Mouse (Mus musculus) neural tube, embryonic 15.5 days (tissue): ENCODE results near the gene Rfwd3. TPM values are rescaled to one million over a fixed set of nuclear protein-coding genes. Genes with fewer than 3 reads are reported as not detected.
"Not testable (repeated sequence)": the region's sequence is repeated elsewhere in the genome, so short reads cannot be mapped to it uniquely, and the experiment has no call there.

ENCODE experiments used
- ATAC-seq: fragments of 200-750 bp; cut with Nextera tagmentation; 2 replicates; pipeline ENCODE4 v1.8.0; 2017; ENCODE audit warnings: mild to moderate bottlenecking, moderate TSS enrichment, moderate library complexity; ENCODE audit not compliant: low FRiP score
- H3K27ac ChIP-seq: fragments of 300-500 bp; sonication (generic); replicated peaks from 2 replicates; pipeline ENCODE4 v1.5.1; 2015; ENCODE audit warnings: mild to moderate bottlenecking, inconsistent platforms
- H3K27me3 ChIP-seq: fragments of 300-500 bp; sonication (generic); replicated peaks from 2 replicates; pipeline ENCODE4 v1.6.1; 2015; ENCODE audit warnings: inconsistent platforms
- H3K36me3 ChIP-seq: fragments of 300-500 bp; sonication (generic); 2 replicates; pipeline ENCODE4 v1.6.1; 2015; ENCODE audit warnings: inconsistent platforms
- H3K4me1 ChIP-seq: fragments of 300-500 bp; sonication (generic); 2 replicates; pipeline ENCODE4 v1.6.1; 2015; ENCODE audit warnings: inconsistent platforms
- H3K4me2 ChIP-seq: fragments of 300-500 bp; sonication (generic); 2 replicates; pipeline ENCODE4 v1.6.1; 2015; ENCODE audit warnings: inconsistent platforms, mild to moderate bottlenecking, moderate library complexity
- H3K4me3 ChIP-seq: fragments of 300-500 bp; sonication (generic); replicated peaks from 2 replicates; pipeline ENCODE4 v1.5.1; 2015; ENCODE audit warnings: mild to moderate bottlenecking, inconsistent platforms
- H3K9ac ChIP-seq: fragments of 300-500 bp; sonication (generic); replicated peaks from 2 replicates; pipeline ENCODE4 v1.6.1; 2015; ENCODE audit warnings: mild to moderate bottlenecking, inconsistent platforms
- H3K9me3 ChIP-seq: fragments of 300-500 bp; sonication (generic); replicated peaks from 2 replicates; pipeline ENCODE4 v1.6.1; 2016; ENCODE audit warnings: inconsistent platforms
- WGBS: fragments of 180-500 bp; shearing (Covaris S2); methylation state at CpG from one replicate; pipeline ENCODE4 v1.1.7; 2015; ENCODE audit warnings: mixed read lengths; 5-methylcytosine and 5-hydroxymethylcytosine counted together
- polyA plus RNA-seq: library from polyadenylated mRNA; unstranded; fragments of >200 nt; fragmentation: Nextera tagmentation; extraction: Ambion mirVana; gene quantifications from 2 replicates; pipeline ENCODE4 v1.2.1, GENCODE M21; 2015

The Rfwd3 gene
- polyA plus RNA-seq, result 18.9 and 28.6 TPM in 2 replicates

GRCm38 (mm10) chr8:111299821-111300568 lies at the start of gene Rfwd3:
Gene Rfwd3 (minus strand): TSS chr8:111300222.
- peak; percentile 100 for ATAC-seq
- Histone ChIP-seq H3K9me3 (no peaks in the 10 kb centered on the region), H3K27me3 (no peaks in the 10 kb centered on the region), H3K36me3 (peaks cover 8% of the 10 kb centered on the region), H3K4me1 (peaks cover 20% of the 10 kb centered on the region), H3K4me2 (peak within 1 kb of the TSS; percentile 77), H3K4me3 (peak within 1 kb of the TSS; percentile 96), H3K9ac (peak within 1 kb of the TSS; percentile 84), H3K27ac (peak within 1 kb of the TSS; percentile 81)
- WGBS, result under 1% methylated on average over 66 of the region's 67 CpGs

GRCm38 (mm10) chr8:111343225-111343624 lies 43.2 kb upstream of the Rfwd3 start:
- no peak overlapping the region for H3K9ac ChIP-seq
- no peak; the same call in 1 of the 2 replicates for ATAC-seq
- H3K36me3 ChIP-seq, result no peaks in the 10 kb centered on the region
- WGBS, result 23% methylated on average over 5 of the region's 5 CpGs
- no peak overlapping the region for H3K4me3 ChIP-seq
- H3K9me3 ChIP-seq, result no peaks in the 10 kb centered on the region
- no peak overlapping the region for H3K4me2 ChIP-seq
- no peak overlapping the region for H3K27ac ChIP-seq
- H3K4me1 ChIP-seq, result peaks cover under 1% of the 10 kb centered on the region; the same call in 1 of the 2 replicates
- peaks cover 16% of the 10 kb centered on the region; the same call in 1 of the 2 replicates for H3K27me3 ChIP-seq

- Histone ChIP-seq H3K9me3 (no peaks in the 10 kb centered on the region), H3K4me2 (no peak overlapping the region), H3K36me3 (no peaks in the 10 kb centered on the region), H3K9ac (no peak overlapping the region), H3K27me3 (peaks cover 21% of the 10 kb centered on the region; the same call in 1 of the 2 replicates), H3K4me1 (peaks cover 8% of the 10 kb centered on the region), H3K4me3 (no peak overlapping the region), H3K27ac (no peak overlapping the region)
- no peak for ATAC-seq
- WGBS, result 82% methylated on average over 3 of the region's 3 CpGs
Measured at GRCm38 (mm10) chr8:111340186-111340585, 40.2 kb upstream of the Rfwd3 start.

DNA sequence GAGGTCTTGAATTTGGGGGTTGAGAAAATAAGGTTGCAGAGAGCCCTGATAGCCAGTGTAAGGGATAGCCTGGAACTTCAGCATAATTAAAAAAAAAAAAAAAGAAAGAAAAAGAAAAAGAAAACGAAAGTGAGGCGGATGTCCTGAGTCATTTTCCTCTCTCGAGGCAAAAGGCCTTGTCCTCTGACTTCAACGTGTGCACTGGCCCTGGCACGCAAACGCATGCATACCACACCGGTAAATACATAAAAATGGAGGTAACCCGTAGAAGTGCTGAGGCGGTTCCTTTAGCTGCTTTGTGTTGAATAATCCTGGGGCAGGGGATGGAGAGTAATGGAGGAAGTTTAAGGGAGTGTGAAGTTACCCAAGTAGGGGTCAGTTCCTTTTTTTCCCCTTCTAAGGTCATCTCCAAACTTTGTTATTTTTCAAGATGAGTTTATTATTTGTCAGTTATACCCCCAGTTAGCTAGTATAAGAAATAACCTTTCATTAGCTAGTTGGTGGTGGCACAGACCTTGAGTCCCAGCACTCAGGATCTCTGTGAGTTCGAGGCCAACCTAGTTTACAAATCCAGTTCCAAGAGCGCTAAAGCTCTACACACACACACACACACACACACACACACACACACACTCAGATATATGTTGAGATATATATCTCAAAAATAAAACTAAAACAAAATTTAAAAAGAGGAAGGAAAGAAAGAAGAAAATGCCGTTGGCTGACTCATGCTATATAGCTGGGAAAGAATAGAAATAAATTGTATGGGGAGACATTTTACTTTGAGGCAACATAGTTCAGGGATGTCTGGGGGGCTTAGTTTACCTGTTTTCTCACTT lies 38.6 kb upstream of the Rfwd3 start:
- no peaks in the 10 kb centered on the region for H3K9me3 ChIP-seq
- H3K36me3 ChIP-seq, result no peaks in the 10 kb centered on the region
- 48% methylated on average over 12 of the region's 12 CpGs for WGBS
- H3K4me3 ChIP-seq, result peak overlapping the region; percentile 39
- H3K27ac ChIP-seq, result no peak overlapping the region
- ATAC-seq, result no peak
- peak overlapping the region; percentile 73 for H3K4me2 ChIP-seq
- H3K4me1 ChIP-seq, result peaks cover 8% of the 10 kb centered on the region
- peaks cover 21% of the 10 kb centered on the region; the same call in 1 of the 2 replicates for H3K27me3 ChIP-seq
- H3K9ac ChIP-seq, result no peak overlapping the region

- no peak within 1 kb of the TSS for H3K27ac ChIP-seq
- WGBS, result under 1% methylated on average over 29 of the region's 29 CpGs
- peaks cover 8% of the 10 kb centered on the region for H3K4me1 ChIP-seq
- H3K36me3 ChIP-seq, result no peaks in the 10 kb centered on the region
- peaks cover 21% of the 10 kb centered on the region; the same call in 1 of the 2 replicates for H3K27me3 ChIP-seq
- no peaks in the 10 kb centered on the region for H3K9me3 ChIP-seq
- peak within 1 kb of the TSS; percentile 39 for H3K4me3 ChIP-seq
- peak within 1 kb of the TSS; percentile 45; the same call in 1 of the 2 replicates for H3K9ac ChIP-seq
- peak within 1 kb of the TSS; percentile 73 for H3K4me2 ChIP-seq
- ATAC-seq, result no peak
Measured at GRCm38 (mm10) chr8:111337890-111338347, 37.9 kb upstream of the Rfwd3 start, which contains the start of gene Mlkl. Gene Mlkl (minus strand): TSS chr8:111338177.

DNA sequence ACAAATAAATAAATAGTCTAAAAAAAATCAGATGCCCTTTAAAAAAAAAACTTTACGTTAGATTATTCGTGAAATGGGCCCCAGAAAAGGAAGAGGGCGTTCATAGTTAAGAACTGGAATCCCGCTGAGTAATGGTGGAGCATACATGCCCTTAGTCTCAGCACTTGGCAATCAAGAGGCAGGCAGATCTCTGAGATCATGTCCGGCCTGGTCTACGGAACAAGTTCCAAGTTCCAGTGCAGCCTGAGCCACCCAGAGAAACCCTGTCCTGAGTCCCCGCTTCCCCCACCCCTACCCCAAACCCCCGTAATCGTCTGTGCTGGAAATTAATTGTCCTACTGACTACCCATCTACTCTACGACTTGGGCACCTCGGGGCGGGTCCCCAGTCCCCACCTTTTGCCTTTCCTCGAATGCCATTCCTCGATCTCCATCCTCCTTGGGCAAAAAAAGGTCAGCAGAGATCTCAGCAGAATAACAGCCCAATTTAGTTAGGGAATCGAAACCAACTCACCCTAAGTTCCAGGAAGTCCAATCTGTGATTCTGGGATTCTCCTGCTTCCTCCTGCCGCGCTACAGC lies 37.4 kb upstream of the Rfwd3 start:
- no peak overlapping the region for H3K27ac ChIP-seq
- WGBS, result 28% methylated on average over 17 of the region's 17 CpGs
- no peaks in the 10 kb centered on the region for H3K9me3 ChIP-seq
- peaks cover 8% of the 10 kb centered on the region for H3K4me1 ChIP-seq
- peak overlapping the region; percentile 45; the same call in 1 of the 2 replicates for H3K9ac ChIP-seq
- H3K36me3 ChIP-seq, result no peaks in the 10 kb centered on the region
- no peak for ATAC-seq
- peaks cover 21% of the 10 kb centered on the region; the same call in 1 of the 2 replicates for H3K27me3 ChIP-seq
- H3K4me3 ChIP-seq, result peak overlapping the region; percentile 39
- H3K4me2 ChIP-seq, result peak overlapping the region; percentile 73

- 85% methylated on average over 4 of the region's 4 CpGs for WGBS
- H3K4me3 ChIP-seq, result no peak overlapping the region
- ATAC-seq, result no peak
Measured at GRCm38 (mm10) chr8:111336692-111337091, 36.7 kb upstream of the Rfwd3 start.

GRCm38 (mm10) chr8:111325222-111325790 lies 25.3 kb upstream of the Rfwd3 start:
- H3K27ac ChIP-seq, result no peak overlapping the region
- no peak overlapping the region for H3K4me3 ChIP-seq
- H3K9me3 ChIP-seq, result no peaks in the 10 kb centered on the region; the same call in 1 of the 2 replicates
- no peaks in the 10 kb centered on the region for H3K27me3 ChIP-seq
- ATAC-seq, result no peak
- no peak overlapping the region for H3K9ac ChIP-seq
- H3K36me3 ChIP-seq, result no peaks in the 10 kb centered on the region
- no peak overlapping the region for H3K4me2 ChIP-seq
- WGBS, result 89% methylated on average over 6 of the region's 6 CpGs
- no peaks in the 10 kb centered on the region for H3K4me1 ChIP-seq

More at GRCm38 (mm10) chr8:111336692-111337091, 36.7 kb upstream of the Rfwd3 start:
- H3K9ac ChIP-seq, result no peak overlapping the region
- peaks cover 21% of the 10 kb centered on the region; the same call in 1 of the 2 replicates for H3K27me3 ChIP-seq
- H3K4me2 ChIP-seq, result no peak overlapping the region
- H3K36me3 ChIP-seq, result no peaks in the 10 kb centered on the region
- peaks cover 8% of the 10 kb centered on the region for H3K4me1 ChIP-seq
- H3K27ac ChIP-seq, result no peak overlapping the region
- H3K9me3 ChIP-seq, result no peaks in the 10 kb centered on the region

DNA sequence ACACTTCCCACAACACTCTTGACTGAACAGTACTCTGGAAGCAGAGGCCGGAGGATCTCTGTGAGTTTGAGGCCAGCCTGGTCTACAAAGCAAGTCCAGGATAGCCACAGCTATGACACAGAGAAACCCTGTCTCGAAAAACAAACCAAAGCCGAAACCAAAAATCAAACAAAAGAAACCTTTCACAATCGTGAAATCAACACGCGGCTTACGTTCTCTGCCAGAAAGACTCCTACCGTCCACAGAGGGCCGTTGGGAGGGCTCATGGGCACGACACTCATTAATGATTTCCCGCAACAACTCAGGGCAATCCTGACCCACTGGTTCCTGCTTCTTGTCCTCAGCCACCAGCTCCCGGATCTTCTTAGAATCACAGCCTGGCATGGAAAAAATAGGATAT lies 14.7 kb upstream of the Rfwd3 start:
- Histone ChIP-seq H3K4me3 (no peak overlapping the region), H3K9me3 (no peaks in the 10 kb centered on the region), H3K9ac (no peak overlapping the region), H3K36me3 (no peaks in the 10 kb centered on the region), H3K27ac (no peak overlapping the region), H3K4me1 (no peaks in the 10 kb centered on the region), H3K4me2 (no peak overlapping the region), H3K27me3 (no peaks in the 10 kb centered on the region)
- 88% methylated on average over 12 of the region's 12 CpGs for WGBS
- no peak for ATAC-seq

DNA sequence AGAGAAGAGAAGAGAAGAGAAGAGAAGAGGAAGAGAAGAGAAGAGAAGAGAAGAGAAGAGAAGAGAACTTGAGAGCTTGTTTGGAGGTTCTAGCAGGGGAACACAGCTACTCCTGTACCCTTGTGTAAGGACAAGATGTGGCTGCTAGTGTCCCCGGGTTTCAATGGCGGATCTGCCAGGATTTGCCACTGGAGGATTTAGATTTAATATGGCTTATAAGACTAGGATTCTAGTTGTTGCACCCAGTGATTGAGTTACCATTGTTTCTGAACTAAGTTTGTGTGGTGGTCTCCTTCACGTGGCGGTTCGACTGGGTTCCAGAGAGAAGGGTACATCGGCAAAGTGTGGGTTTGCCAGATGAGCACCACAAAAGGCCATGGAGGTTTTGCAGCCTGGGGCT lies 13.9 kb upstream of the Rfwd3 start:
- H3K36me3 ChIP-seq, H3K4me3 ChIP-seq, H3K27me3 ChIP-seq, H3K9me3 ChIP-seq, H3K4me2 ChIP-seq, H3K4me1 ChIP-seq, ATAC-seq, H3K9ac ChIP-seq, H3K27ac ChIP-seq: not testable (repeated sequence)
- WGBS, result 97% methylated on average over 6 of the region's 6 CpGs

- no peak for ATAC-seq
- H3K9ac ChIP-seq, result no peak overlapping the region
- no peaks in the 10 kb centered on the region for H3K9me3 ChIP-seq
- WGBS, result 78% methylated on average over 3 of the region's 3 CpGs
- no peaks in the 10 kb centered on the region for H3K27me3 ChIP-seq
- H3K4me2 ChIP-seq, result no peak overlapping the region
- no peak overlapping the region for H3K27ac ChIP-seq
- no peaks in the 10 kb centered on the region for H3K4me1 ChIP-seq
- no peak overlapping the region for H3K4me3 ChIP-seq
- no peaks in the 10 kb centered on the region for H3K36me3 ChIP-seq
Measured at GRCm38 (mm10) chr8:111312758-111313162, 12.7 kb upstream of the Rfwd3 start.
